Mouse (Mus musculus) kidney, adult 10 weeks (tissue): Measurements from ENCODE around the gene Atp7b. TPM values are rescaled to one million over a fixed set of nuclear protein-coding genes. Genes with fewer than 3 reads are reported as not detected.

Source experiments
- polyA plus RNA-seq: library from polyadenylated mRNA; stranded (reverse); fragments of 350-450 nt; fragmentation: Illumina TruSeq; extraction: RNeasy Lipid Tissue Mini Kit (QIAGEN cat#74804); gene quantifications from one replicate; pipeline ENCODE4 v1.2.3, GENCODE M21; 2014; ENCODE audit warnings: low read depth, low replicate concordance

Gene Atp7b
- polyA plus RNA-seq = 0.36 TPM

DNA sequence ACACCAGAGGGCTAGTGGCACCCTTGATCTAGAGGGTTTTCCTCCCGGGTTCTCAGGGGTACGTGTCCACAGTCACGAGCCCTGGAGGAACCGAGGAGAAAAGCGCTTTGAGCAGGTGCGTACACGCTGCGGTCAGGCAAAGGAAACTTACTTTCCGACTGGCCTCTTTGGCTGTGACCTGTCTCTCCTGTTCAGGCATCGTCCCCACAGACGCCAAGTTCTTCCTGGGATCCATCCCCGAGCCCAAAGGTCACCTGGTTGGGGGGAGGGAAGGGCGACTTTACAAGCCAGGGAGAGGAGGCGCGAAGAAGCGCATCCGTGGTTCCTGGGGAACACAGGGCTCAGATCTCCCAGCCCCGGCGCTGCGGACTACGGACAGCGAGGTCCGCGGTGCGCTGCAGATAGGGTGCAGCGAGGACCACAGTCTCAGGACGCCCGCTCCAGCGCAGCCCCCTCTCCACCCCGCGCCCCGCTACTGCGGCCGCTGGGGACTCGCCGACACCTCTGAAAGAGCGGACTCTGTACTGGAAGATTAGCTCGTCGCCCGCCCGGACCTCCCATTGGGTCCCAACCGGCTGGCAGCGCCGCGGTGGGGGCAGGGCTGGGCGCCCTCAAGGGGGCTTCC, at the start of gene Atp7b:
Gene Atp7b (minus strand): TSS at position 485 of the 625 bp plus-strand sequence.

DNA sequence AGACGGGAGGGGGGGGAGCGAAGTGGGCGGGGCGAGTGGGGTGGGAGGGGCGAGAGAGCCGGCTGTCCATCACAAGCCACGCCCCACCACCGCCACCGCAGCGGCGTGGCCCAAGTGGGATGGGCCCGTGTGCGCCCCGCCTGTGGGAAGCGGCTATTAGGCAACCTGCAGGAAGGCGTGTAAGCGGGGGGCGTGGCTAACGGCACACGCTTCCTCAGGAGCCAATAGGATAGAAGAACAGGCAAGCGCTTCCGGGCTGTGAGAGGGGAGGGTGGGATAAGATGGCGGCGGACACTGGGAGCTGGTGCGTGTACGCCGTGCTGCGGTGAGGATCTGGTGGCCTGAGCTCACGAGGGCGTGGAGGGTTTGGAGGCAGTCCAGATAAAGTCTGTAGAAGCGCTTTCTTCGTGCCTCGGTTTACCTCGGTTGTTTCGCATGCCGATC, 363 bp upstream of the Atp7b start, which contains the start of gene Alg11:
Gene Alg11 (plus strand): TSS at position 276 of the 444 bp plus-strand sequence.

DNA sequence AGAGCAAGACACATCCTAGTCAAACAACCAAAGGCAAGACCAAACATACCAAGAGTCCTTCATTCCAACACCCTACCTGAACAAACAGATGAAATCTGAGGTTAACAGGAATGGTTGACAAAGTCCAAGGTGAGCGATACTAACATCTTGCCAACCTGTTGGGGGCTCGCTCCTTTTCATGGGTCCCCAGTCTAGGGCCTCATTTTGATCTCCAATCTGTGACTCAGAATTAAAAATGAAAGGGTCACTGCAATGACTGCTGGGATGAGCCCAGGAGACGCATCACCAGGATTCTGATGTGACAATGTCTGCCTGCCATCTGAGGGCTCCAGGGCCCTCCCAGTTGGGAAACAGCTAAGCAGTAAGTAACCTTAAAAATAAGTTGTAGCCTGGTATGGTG, 90.6 kb downstream of the Atp7b start, which contains the start of gene Ccdc70:
Gene Ccdc70 (plus strand): TSS at position 301 of the 400 bp plus-strand sequence.

DNA sequence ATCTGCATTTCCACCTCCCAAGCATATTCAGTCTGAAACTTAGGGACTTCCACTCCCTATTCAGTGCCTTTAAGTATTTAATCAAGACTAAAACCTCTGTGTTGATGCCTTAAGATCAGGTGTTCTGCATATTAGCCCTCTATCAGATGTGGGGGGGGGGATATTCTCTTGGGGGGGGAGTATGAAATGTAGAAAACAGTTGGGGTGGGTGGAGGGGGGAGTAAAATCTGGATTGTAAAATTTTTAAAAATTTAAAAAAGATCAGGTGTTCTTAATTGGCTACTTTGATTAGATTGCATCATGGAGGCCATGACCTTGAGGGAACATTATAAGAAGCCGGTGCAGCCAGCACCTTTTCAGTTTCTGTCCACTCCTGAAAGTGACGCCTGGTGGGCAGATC, 101.7 kb downstream of the Atp7b start, which contains the start of gene Fam90a1a:
Gene Fam90a1a (plus strand): TSS at position 301 of the 400 bp plus-strand sequence.

DNA sequence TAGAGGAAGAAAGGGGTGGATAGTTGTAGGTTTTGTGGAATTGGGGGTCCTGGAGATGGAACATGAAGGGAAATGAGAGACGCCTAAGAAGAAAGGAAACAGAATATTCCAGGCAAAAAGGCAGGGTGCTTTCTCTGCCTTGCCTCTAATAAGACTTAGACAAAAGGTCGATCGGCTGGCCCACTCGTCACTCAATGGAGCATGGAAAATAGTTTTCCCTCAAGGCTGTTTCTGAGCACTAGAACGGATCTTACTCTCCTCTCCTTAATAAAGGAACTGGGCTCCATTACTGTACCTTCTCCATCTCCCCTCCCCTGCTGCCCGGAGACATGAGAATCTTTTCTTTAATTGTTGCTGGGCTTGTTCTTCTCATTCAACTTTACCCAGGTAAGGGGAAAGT, 113.6 kb downstream of the Atp7b start, which contains the start of gene Defb13:
Gene Defb13 (plus strand): TSS at position 301 of the 400 bp plus-strand sequence.

Other genes with a start within 250 kb of the Atp7b start
- not detected for gene Defb50, start 236.8 kb downstream of the Atp7b start, polyA plus RNA-seq
- gene Defb2, start 220.4 kb downstream of the Atp7b start, polyA plus RNA-seq = not detected
- not detected for gene Defb10, start 201.4 kb downstream of the Atp7b start, polyA plus RNA-seq
- not detected for gene Defb9, start 174.9 kb downstream of the Atp7b start, polyA plus RNA-seq
- 9.1 TPM for gene Defb11, start 153.9 kb downstream of the Atp7b start, polyA plus RNA-seq
- not detected for gene Defb15, start 127.6 kb downstream of the Atp7b start, polyA plus RNA-seq
- not detected for gene Defb35, start 122.0 kb downstream of the Atp7b start, polyA plus RNA-seq
- not detected for gene Defb13, start 113.5 kb downstream of the Atp7b start, polyA plus RNA-seq
- not detected for gene Fam90a1a, start 101.6 kb downstream of the Atp7b start, polyA plus RNA-seq
- gene Ccdc70, start 90.5 kb downstream of the Atp7b start, polyA plus RNA-seq = not detected
- 26.7 TPM for gene Alg11, start 416 bp upstream of the Atp7b start, polyA plus RNA-seq
- gene Nek5, start 64.7 kb upstream of the Atp7b start, polyA plus RNA-seq = 4.3 TPM
- 2.2 TPM for gene Nek3, start 106.1 kb upstream of the Atp7b start, polyA plus RNA-seq
- gene Ckap2, start 125.5 kb upstream of the Atp7b start, polyA plus RNA-seq = 0.65 TPM
- 46.7 TPM for gene Vps36, start 132.5 kb upstream of the Atp7b start, polyA plus RNA-seq
- gene Thsd1, start 167.0 kb upstream of the Atp7b start, polyA plus RNA-seq = 0.57 TPM
- gene Tpte, start 223.1 kb upstream of the Atp7b start, polyA plus RNA-seq = not detected